Mouse (Mus musculus): ENCODE data around the gene Atrnl1. TPM values are rescaled to one million over a fixed set of nuclear protein-coding genes. Genes with fewer than 3 reads are reported as not detected.

The Atrnl1 gene
- total RNA-seq, 2 experiments from 2014 or later, result 3.1 to 3.5 TPM

GRCm38 (mm10) chr19:58131896-58132295 is 521.1 kb downstream of the Atrnl1 start:
- ATAC-seq (replicated peaks; ENCODE audit: low FRiP score, poor library complexity, severe bottlenecking), result no peak

GRCm38 (mm10) chr19:58140191-58140784 is 529.5 kb downstream of the Atrnl1 start:
- ATAC-seq (replicated peaks; ENCODE audit: low FRiP score, poor library complexity, severe bottlenecking), result no peak

GRCm38 (mm10) chr19:58143853-58144454 is 533.1 kb downstream of the Atrnl1 start:
- no peak for ATAC-seq (replicated peaks; ENCODE audit: low FRiP score, poor library complexity, severe bottlenecking)

GRCm38 (mm10) chr19:58145521-58145920 is 534.7 kb downstream of the Atrnl1 start:
- ATAC-seq (replicated peaks; ENCODE audit: low FRiP score, poor library complexity, severe bottlenecking), result no peak

- ATAC-seq (replicated peaks; ENCODE audit: low FRiP score, poor library complexity, severe bottlenecking), result no peak
Measured at GRCm38 (mm10) chr19:58151257-58151656, 540.4 kb downstream of the Atrnl1 start.

GRCm38 (mm10) chr19:58161569-58161968 is 550.7 kb downstream of the Atrnl1 start:
- ATAC-seq (replicated peaks; ENCODE audit: low FRiP score, poor library complexity, severe bottlenecking), result no peak

- no peak for ATAC-seq (replicated peaks; ENCODE audit: low FRiP score, poor library complexity, severe bottlenecking)
Measured at GRCm38 (mm10) chr19:58164896-58165634, 554.2 kb downstream of the Atrnl1 start.

GRCm38 (mm10) chr19:58165635-58166015 is 554.8 kb downstream of the Atrnl1 start:
- no peak for ATAC-seq (replicated peaks; ENCODE audit: low FRiP score, poor library complexity, severe bottlenecking)

GRCm38 (mm10) chr19:58166147-58166546 is 555.3 kb downstream of the Atrnl1 start:
- ATAC-seq (replicated peaks; ENCODE audit: low FRiP score, poor library complexity, severe bottlenecking), result no peak

GRCm38 (mm10) chr19:58178410-58178809 is 567.6 kb downstream of the Atrnl1 start:
- ATAC-seq (replicated peaks; ENCODE audit: low FRiP score, poor library complexity, severe bottlenecking), result no peak

- no peak for ATAC-seq (replicated peaks; ENCODE audit: low FRiP score, poor library complexity, severe bottlenecking)
Measured at GRCm38 (mm10) chr19:58180773-58181172, 569.9 kb downstream of the Atrnl1 start.

Other genes with a start within 250 kb of the Atrnl1 start
- gene Trub1, start 158.1 kb upstream of the Atrnl1 start, total RNA-seq (2015; ENCODE audit: low replicate concordance), result 1.3 and 2.5 TPM in 2 replicates
- gene Trub1, start 158.1 kb upstream of the Atrnl1 start, total RNA-seq (2017; ENCODE audit: low replicate concordance), result 1.1 and 3.0 TPM in 2 replicates